Mouse (Mus musculus) right cerebral cortex, postnatal 25 days (tissue): ENCODE results near the gene Zfp641.
A peak's percentile ranks its signal among the peaks of the same experiment; 100 is the strongest.

Experiments used
- DNase-seq: peaks from one replicate; pipeline ENCODE4 v3.0.0; 2022

The Zfp641 gene

GRCm38 (mm10) chr15:98295628-98296551 is at the start of gene Zfp641:
Gene Zfp641, minus strand, starts transcription at chr15:98296161.
- DNase-seq = peak; percentile 64

- DNase-seq = no peak
Measured at GRCm38 (mm10) chr15:98340887-98341286, 44.9 kb upstream of the Zfp641 start, which contains the start of gene Olfr284. Gene Olfr284, minus strand, starts transcription at chr15:98340987.

GRCm38 (mm10) chr15:98317177-98317724 is 21.3 kb upstream of the Zfp641 start, which contains the start of gene Olfr285:
Gene Olfr285, minus strand, starts transcription at chr15:98317353.
- DNase-seq = no peak

GRCm38 (mm10) chr15:98315703-98316102 is 19.7 kb upstream of the Zfp641 start:
- DNase-seq = no peak

GRCm38 (mm10) chr15:98293651-98294050 is 2.3 kb downstream of the Zfp641 start:
- no peak for DNase-seq

GRCm38 (mm10) chr15:98288566-98288965 is 7.4 kb downstream of the Zfp641 start:
- no peak for DNase-seq

GRCm38 (mm10) chr15:98286418-98286817 is 9.5 kb downstream of the Zfp641 start:
- no peak for DNase-seq

- no peak for DNase-seq
Measured at GRCm38 (mm10) chr15:98257776-98258175, 38.2 kb downstream of the Zfp641 start.

- no peak for DNase-seq
Measured at GRCm38 (mm10) chr15:98257193-98257592, 38.8 kb downstream of the Zfp641 start, which contains the start of gene H1fnt. Gene H1fnt, minus strand, starts transcription at chr15:98257293.

GRCm38 (mm10) chr15:98256271-98256670 is 39.7 kb downstream of the Zfp641 start:
- DNase-seq = no peak
